Mouse (Mus musculus): ENCODE data around the gene Fkbp8.

DNA sequence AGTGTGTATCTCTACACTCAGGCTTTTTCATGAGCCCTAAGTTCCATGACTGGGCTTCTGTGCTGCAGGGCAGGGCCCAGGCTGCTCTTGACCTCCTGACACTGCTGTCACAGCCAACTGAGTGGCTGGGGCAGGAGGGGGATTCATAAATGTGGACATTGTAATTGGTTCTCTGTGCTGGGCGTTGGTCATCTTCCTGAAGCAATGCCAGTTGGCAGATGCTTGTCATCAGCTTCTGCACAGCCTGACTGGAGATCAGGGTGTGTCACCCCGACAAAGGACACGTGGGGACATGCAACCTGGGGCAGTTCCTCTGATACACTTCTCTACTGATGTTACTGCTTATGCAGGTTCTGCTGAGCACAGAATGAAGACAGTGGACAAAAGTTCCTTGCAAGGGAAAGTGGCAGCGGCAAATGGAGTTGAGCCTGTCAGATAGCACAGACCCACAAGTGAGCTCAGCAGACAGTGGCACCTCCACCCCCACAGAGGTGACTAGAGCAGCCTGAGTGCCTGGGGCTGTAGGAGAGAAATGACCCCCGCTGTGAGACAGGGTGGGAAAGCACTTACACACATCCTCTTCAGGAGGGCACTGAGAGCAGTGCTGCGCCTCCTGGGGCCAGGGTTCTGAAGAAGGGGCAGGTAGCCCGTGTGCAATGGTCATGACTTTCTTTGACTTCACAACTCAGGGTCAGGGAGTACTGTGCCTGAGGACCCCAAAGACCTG is 34.4 kb downstream of the Fkbp8 start:
- TF ChIP-seq EP300 (IDR thresholded peaks at IDR 0.05; ENCODE audit: insufficient read depth, low read depth, low read length) (peak; percentile 96), CTCF (IDR thresholded peaks at IDR 0.05) (no peak), POLR2A (IDR thresholded peaks at IDR 0.05; ENCODE audit: insufficient read depth, low read depth, low read length) (0 out of 2 replicates have a peak, but pooled peaks have one; percentile 24)
